Mouse (Mus musculus) lung, adult 2 months (tissue): ENCODE measurements at regions not wholly inside any gene's neighbourhood (a gene's known extent, or its start where the extent isn't known, plus 50 kb on each side); places are given as distances from the start of the nearest gene placed in this dataset.

Experiments
- CTCF ChIP-seq: fragments of 200-500 bp; IDR thresholded peaks from 2 replicates; pipeline ENCODE4 v1.5.1; 2011; ENCODE audit warnings: mild to moderate bottlenecking, low read length, control low read depth; ENCODE audit not compliant: insufficient read depth
- POLR2A ChIP-seq: fragments of 200-500 bp; IDR thresholded peaks from 2 replicates; pipeline ENCODE4 v1.6.1; 2011; ENCODE audit warnings: low read depth, mild to moderate bottlenecking, control low read depth, low read length, borderline replicate concordance; ENCODE audit errors: extremely low read depth

DNA sequence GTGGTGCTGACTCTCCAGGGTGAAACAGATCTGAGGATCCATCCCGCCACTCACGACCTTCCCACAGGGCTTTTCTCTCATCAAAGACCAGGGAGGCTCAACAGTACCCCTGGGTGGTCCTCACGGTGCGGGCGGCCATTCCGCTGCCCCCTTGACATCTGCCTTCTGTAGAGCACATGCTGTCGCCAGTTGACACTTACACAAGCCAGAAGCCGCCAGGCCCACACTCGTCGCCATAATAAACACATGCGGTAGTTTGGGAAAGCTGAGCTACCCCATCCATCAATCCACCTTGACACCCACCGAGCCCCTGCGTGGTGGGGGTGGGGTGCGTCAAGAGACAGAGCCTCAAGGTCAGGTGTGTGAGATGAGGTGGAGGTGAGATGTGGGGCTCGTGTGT, 125.7 kb downstream of the Tfap2c start:
- TF ChIP-seq CTCF (no peak), POLR2A (no peak)
